Mouse (Mus musculus) ovary, adult 2 months (tissue): ENCODE data around the gene Hist1h2bl. TPM values are rescaled to one million over a fixed set of nuclear protein-coding genes. Genes with fewer than 3 reads are reported as not detected.

Source experiments
- polyA plus RNA-seq: library from polyadenylated mRNA; depleted of rRNA; stranded (reverse); fragments of >200 nt; gene quantifications from 2 replicates; pipeline ENCODE4 v1.2.3, GENCODE M21; 2012; rRNA removed

Hist1h2bl gene
- 7.5 and 13.6 TPM in 2 replicates for polyA plus RNA-seq

GRCm38 (mm10) chr13:21715864-21716539 is at the start of gene Hist1h2bl, which contains the start of gene Hist1h2ai:
Gene Hist1h2bl (minus strand): TSS chr13:21716143.
Gene Hist1h2ai (plus strand): TSS chr13:21716422.

GRCm38 (mm10) chr13:21753524-21754285 is 37.8 kb upstream of the Hist1h2bl start, which contains the start of the genes Hist1h2ak and Hist1h2bn:
Gene Hist1h2ak (minus strand): TSS chr13:21753827.
Gene Hist1h2bn (plus strand): TSS chr13:21754123.

GRCm38 (mm10) chr13:21750159-21751017 is 34.4 kb upstream of the Hist1h2bl start, which contains the start of gene Hist1h4k:
Gene Hist1h4k (minus strand): TSS chr13:21750505.

DNA sequence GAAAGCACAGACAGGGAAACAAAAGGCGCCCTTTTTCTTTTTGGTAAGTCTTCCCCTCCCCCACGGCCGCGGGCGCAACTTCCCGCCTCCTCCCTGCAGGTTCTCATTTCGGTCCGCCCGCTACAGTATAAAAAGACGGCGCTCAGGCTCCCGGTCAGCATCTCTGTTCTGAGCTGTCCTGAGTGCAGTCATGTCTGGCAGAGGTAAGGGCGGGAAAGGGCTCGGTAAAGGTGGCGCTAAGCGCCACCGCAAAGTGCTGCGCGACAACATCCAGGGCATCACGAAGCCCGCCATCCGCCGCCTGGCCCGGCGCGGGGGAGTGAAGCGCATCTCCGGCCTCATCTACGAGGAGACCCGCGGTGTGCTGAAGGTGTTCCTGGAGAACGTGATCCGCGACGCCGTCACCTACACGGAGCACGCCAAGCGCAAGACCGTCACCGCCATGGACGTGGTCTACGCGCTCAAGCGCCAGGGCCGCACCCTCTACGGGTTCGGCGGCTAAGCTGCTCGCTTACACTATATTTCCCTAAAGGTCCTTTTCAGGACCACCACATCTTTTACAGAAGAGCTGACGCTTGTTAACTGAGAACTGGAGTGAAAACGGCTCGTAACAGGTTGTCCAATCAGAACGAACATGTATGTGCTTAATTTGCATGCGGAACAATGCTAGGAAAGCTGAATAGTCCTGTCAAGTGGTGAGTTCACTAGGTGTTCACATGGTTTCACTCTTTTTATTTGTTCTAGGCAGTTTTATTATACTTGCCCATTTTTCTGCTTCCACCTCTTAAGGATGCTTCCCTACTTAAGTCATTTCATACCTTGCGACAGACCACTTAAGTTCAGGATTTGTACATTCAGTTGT is 19.2 kb upstream of the Hist1h2bl start, which contains the start of gene Hist1h4j:
Gene Hist1h4j (plus strand): TSS at position 159 of the 862 bp plus-strand sequence.

DNA sequence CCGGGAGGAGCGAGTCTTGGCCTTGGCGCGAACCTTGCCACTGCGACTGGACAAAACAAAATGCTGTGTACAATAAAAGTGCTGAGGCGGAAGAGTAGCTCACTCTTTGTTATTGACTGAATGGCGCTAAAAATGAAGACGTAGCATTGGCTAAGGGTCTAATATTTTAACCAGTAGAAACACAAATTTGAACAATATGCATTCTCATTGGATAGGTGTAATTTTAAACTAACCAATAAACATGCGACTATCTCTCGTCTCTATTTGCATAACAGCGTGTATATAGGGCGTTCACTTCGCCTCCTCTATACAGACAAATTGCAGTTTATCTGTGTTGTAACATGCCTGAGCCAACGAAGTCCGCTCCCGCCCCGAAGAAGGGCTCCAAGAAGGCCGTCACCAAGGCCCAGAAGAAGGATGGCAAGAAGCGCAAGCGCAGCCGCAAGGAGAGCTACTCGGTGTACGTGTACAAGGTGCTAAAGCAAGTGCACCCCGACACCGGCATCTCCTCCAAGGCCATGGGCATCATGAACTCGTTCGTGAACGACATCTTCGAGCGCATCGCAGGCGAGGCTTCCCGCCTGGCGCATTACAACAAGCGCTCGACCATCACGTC is 5.9 kb upstream of the Hist1h2bl start, which contains the start of gene Hist1h2bm:
Gene Hist1h2bm (plus strand): TSS at position 288 of the 616 bp plus-strand sequence.

DNA sequence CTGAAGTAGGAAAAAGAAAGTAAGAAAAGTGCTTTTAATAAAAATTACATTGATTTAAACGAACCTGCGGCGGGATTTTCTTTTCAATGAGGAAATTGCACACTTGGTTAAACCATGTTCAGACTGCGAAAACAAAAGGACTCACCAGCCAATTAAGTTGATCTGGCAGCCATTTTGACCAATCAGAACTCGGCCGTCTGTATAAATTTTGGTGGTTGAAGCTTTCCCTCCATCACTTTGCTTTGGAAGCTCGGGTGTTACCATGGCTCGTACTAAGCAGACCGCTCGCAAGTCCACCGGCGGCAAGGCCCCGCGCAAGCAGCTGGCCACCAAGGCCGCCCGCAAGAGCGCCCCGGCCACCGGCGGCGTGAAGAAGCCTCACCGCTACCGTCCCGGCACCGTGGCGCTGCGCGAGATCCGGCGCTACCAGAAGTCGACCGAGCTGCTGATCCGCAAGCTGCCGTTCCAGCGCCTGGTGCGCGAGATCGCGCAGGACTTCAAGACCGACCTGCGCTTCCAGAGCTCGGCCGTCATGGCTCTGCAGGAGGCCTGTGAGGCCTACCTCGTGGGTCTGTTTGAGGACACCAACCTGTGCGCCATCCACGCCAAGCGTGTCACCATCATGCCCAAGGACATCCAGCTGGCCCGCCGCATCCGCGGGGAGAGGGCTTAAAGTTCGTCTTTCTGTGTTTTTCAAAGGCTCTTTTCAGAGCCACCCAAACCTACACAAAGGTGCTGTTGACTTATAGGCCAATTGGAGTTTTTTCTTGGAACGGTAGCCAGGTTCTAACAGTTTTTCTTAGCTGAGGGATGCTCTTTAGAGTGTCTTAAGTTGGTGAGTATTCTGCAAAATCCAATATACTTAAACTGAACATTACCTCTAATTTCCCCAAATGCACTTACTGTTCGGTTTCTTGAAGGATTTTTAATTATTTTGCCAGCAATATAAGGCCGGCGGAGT is 1.7 kb upstream of the Hist1h2bl start, which contains the start of gene Hist1h3h:
Gene Hist1h3h (plus strand): TSS at position 263 of the 961 bp plus-strand sequence.

DNA sequence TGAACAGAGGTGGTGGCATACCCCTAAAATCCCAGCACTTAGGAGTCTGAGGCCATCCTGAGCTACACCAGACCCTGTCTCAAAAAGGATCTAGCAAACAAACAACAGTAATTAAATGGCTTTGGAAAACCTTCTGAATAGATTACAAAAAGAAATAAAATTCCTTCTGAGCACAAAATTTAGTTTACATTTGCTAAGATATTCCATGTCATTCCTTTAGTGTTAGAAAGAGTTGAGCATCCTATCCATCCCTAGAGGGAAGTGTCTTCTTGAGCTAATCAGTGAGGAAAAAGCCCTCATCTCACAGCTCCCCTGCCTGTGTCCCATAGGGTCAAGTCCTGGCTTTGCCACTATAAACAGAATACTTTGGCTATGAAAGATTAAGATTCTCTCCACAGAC is 18.1 kb downstream of the Hist1h2bl start, which contains the start of gene Olfr1359:
Gene Olfr1359 (plus strand): TSS at position 301 of the 400 bp plus-strand sequence.

GRCm38 (mm10) chr13:21677305-21677704 is 38.6 kb downstream of the Hist1h2bl start, which contains the start of gene Olfr1360:
Gene Olfr1360 (minus strand): TSS chr13:21677405.

Other genes with a start within 250 kb of the Hist1h2bl start
- 0.34 and 0.45 TPM in 2 replicates for gene Nkapl, start 247.6 kb downstream of the Hist1h2bl start, polyA plus RNA-seq
- 1.6 and 2.2 TPM in 2 replicates for gene Zkscan4, start 237.2 kb downstream of the Hist1h2bl start, polyA plus RNA-seq
- gene Gm10065, start 236.7 kb downstream of the Hist1h2bl start, polyA plus RNA-seq: not detected in 2 replicates
- gene AK157302, start 220.9 kb downstream of the Hist1h2bl start, polyA plus RNA-seq: 0.14 TPM in 1 of 2 replicates, not detected in the other
- 9.0 and 18.5 TPM in 2 replicates for gene Gm11273, start 214.7 kb downstream of the Hist1h2bl start, polyA plus RNA-seq
- gene Zkscan8, start 185.0 kb downstream of the Hist1h2bl start, polyA plus RNA-seq: 3.6 and 3.9 TPM in 2 replicates
- not detected in 2 replicates for gene Olfr1366, start 173.3 kb downstream of the Hist1h2bl start, polyA plus RNA-seq
- gene Olfr1535, start 156.2 kb downstream of the Hist1h2bl start, polyA plus RNA-seq: not detected in 2 replicates
- not detected in 2 replicates for gene Olfr1364, start 134.4 kb downstream of the Hist1h2bl start, polyA plus RNA-seq
- gene Olfr1362, start 102.1 kb downstream of the Hist1h2bl start, polyA plus RNA-seq: not detected in 2 replicates
- gene Olfr11, start 73.6 kb downstream of the Hist1h2bl start, polyA plus RNA-seq: not detected in 2 replicates
- not detected in 2 replicates for gene Olfr1361, start 52.8 kb downstream of the Hist1h2bl start, polyA plus RNA-seq
- gene Olfr1360, start 38.7 kb downstream of the Hist1h2bl start, polyA plus RNA-seq: not detected in 2 replicates
- not detected in 2 replicates for gene Olfr1359, start 18.0 kb downstream of the Hist1h2bl start, polyA plus RNA-seq
- gene Hist1h2ai, start 279 bp upstream of the Hist1h2bl start, polyA plus RNA-seq: 82.9 and 155 TPM in 2 replicates
- gene Hist1h3h, start 1.5 kb upstream of the Hist1h2bl start, polyA plus RNA-seq: 77.1 and 77.2 TPM in 2 replicates
- 8.9 and 11.6 TPM in 2 replicates for gene Hist1h2bm, start 5.9 kb upstream of the Hist1h2bl start, polyA plus RNA-seq
- gene Hist1h4j, start 18.9 kb upstream of the Hist1h2bl start, polyA plus RNA-seq: 7.1 and 10.2 TPM in 2 replicates
- 40.6 and 44.5 TPM in 2 replicates for gene Hist1h4k, start 34.4 kb upstream of the Hist1h2bl start, polyA plus RNA-seq
- gene Hist1h2ak, start 37.7 kb upstream of the Hist1h2bl start, polyA plus RNA-seq: 46.6 and 59.1 TPM in 2 replicates
- 20.8 and 32.3 TPM in 2 replicates for gene Hist1h2bn, start 38.0 kb upstream of the Hist1h2bl start, polyA plus RNA-seq
- 2.2 and 3.3 TPM in 2 replicates for gene Hist1h1b, start 64.5 kb upstream of the Hist1h2bl start, polyA plus RNA-seq
- gene Hist1h3i, start 67.2 kb upstream of the Hist1h2bl start, polyA plus RNA-seq: 60.0 and 85.2 TPM in 2 replicates
- gene Hist1h2an, start 71.1 kb upstream of the Hist1h2bl start, polyA plus RNA-seq: 25.0 and 44.3 TPM in 2 replicates
- gene Hist1h2bp, start 71.3 kb upstream of the Hist1h2bl start, polyA plus RNA-seq: 7.3 and 7.7 TPM in 2 replicates
- 28.9 and 46.9 TPM in 2 replicates for gene Hist1h2bq, start 94.1 kb upstream of the Hist1h2bl start, polyA plus RNA-seq
- gene Hist1h2ao, start 94.3 kb upstream of the Hist1h2bl start, polyA plus RNA-seq: not detected in 2 replicates
- gene Hist1h4m, start 95.6 kb upstream of the Hist1h2bl start, polyA plus RNA-seq: not detected in 2 replicates
- gene Hist1h4n, start 116.1 kb upstream of the Hist1h2bl start, polyA plus RNA-seq: 30.0 and 31.2 TPM in 2 replicates
- 1,050 and 1,797 TPM in 2 replicates for gene Hist1h2ap, start 117.4 kb upstream of the Hist1h2bl start, polyA plus RNA-seq
- gene Hist1h2br, start 117.6 kb upstream of the Hist1h2bl start, polyA plus RNA-seq: 23.0 and 38.8 TPM in 2 replicates
- gene Zfp184, start 229.0 kb upstream of the Hist1h2bl start, polyA plus RNA-seq: 3.0 and 4.7 TPM in 2 replicates